Mouse (Mus musculus) E14TG2a.4 (cell line): ENCODE measurements at regions not wholly inside any gene's neighbourhood (a gene's known extent, or its start where the extent isn't known, plus 50 kb on each side); places are given as distances from the start of the nearest gene placed in this dataset.
A peak's percentile ranks its signal among the peaks of the same experiment; 100 is the strongest.

Experiments used
- H3K27me3 ChIP-seq: 2 replicates; pipeline ENCODE4 v1.6.1; 2014; ENCODE audit warnings: low read length, control low read depth; ENCODE audit not compliant: insufficient read depth
- H3K36me3 ChIP-seq: 2 replicates; pipeline ENCODE4 v1.6.1; 2014; ENCODE audit warnings: low read length, control low read depth; ENCODE audit not compliant: insufficient read depth
- H3K4me1 ChIP-seq: replicated peaks from 2 replicates; pipeline ENCODE4 v1.6.1; 2014; ENCODE audit warnings: low read depth, low read length, control low read depth
- H3K4me3 ChIP-seq: replicated peaks from 2 replicates; pipeline ENCODE4 v1.5.1; 2014; ENCODE audit warnings: mild to moderate bottlenecking, low read length
- H3K9me3 ChIP-seq: 2 replicates; pipeline ENCODE4 v1.6.1; 2014; ENCODE audit warnings: low read length, control low read depth
- CTCF ChIP-seq: conservative IDR thresholded peaks from 2 replicates; pipeline ENCODE4 v1.5.1; 2014; ENCODE audit warnings: low read length
- NANOG ChIP-seq: IDR thresholded peaks from 2 replicates; pipeline ENCODE4 v1.6.1; 2014; ENCODE audit warnings: borderline replicate concordance, low read length, mixed read lengths
- POU5F1 ChIP-seq: IDR thresholded peaks from 2 replicates; pipeline ENCODE4 v1.6.1; 2014; ENCODE audit warnings: low read length, borderline replicate concordance

- no peak overlapping the region for H3K4me3 ChIP-seq
- peaks cover 30% of the 10 kb centered on the region for H3K4me1 ChIP-seq
- TF ChIP-seq CTCF = peak; percentile 45
- no peak for TF ChIP-seq NANOG
- peaks cover 8% of the 10 kb centered on the region; the same call in 1 of the 2 replicates for H3K27me3 ChIP-seq
- H3K36me3 ChIP-seq = no peaks in the 10 kb centered on the region
- H3K9me3 ChIP-seq = no peaks in the 10 kb centered on the region
Observed at GRCm38 (mm10) chr12:86614156-86614555, 64.3 kb upstream of the Vash1 start.

- Histone ChIP-seq H3K4me1 (peaks cover 22% of the 10 kb centered on the region), H3K4me3 (no peak overlapping the region), H3K9me3 (no peaks in the 10 kb centered on the region), H3K27me3 (peaks cover 17% of the 10 kb centered on the region), H3K36me3 (no peaks in the 10 kb centered on the region)
- no peak for TF ChIP-seq POU5F1
- TF ChIP-seq CTCF = no peak
- TF ChIP-seq NANOG = no peak
Observed at GRCm38 (mm10) chr12:86616327-86616726, 62.2 kb upstream of the Vash1 start.

DNA sequence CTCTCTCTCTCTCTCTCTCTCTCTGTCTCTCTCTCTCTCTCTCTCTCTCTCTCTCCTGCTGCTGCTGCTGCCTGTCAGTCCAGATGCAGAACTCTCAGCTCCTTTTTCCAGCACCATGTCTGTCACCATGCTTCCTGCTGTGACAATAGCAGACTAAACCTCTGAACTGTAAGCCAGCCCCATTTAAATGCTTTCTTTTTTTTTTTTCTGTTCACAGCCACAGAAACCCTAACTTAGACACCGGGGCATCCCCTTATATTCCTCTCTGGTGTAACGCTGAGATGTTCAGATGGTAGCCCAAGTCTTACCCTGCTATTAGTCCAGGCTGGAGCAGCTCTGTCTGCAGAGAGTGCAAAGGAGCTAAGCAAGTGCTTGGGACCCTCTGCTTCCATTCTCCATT lies 54.3 kb upstream of the Vash1 start:
- no peaks in the 10 kb centered on the region for H3K36me3 ChIP-seq
- TF ChIP-seq POU5F1 (no peak), CTCF (no peak)
- no peaks in the 10 kb centered on the region for H3K9me3 ChIP-seq
- H3K27me3 ChIP-seq = peaks cover 19% of the 10 kb centered on the region
- no peak overlapping the region for H3K4me3 ChIP-seq
- no peaks in the 10 kb centered on the region for H3K4me1 ChIP-seq

- peaks cover 14% of the 10 kb centered on the region; the same call in 1 of the 2 replicates for H3K27me3 ChIP-seq
- TF ChIP-seq NANOG (no peak), CTCF (no peak), POU5F1 (no peak)
- H3K9me3 ChIP-seq = no peaks in the 10 kb centered on the region
- no peaks in the 10 kb centered on the region for H3K36me3 ChIP-seq
- H3K4me1 ChIP-seq = no peaks in the 10 kb centered on the region
- H3K4me3 ChIP-seq = no peak overlapping the region
Observed at GRCm38 (mm10) chr12:86626684-86627083, 51.8 kb upstream of the Vash1 start.

GRCm38 (mm10) chr12:86628050-86628782 lies 50.3 kb upstream of the Vash1 start:
- Histone ChIP-seq H3K4me1 (no peaks in the 10 kb centered on the region), H3K9me3 (no peaks in the 10 kb centered on the region), H3K36me3 (no peaks in the 10 kb centered on the region), H3K4me3 (no peak overlapping the region), H3K27me3 (peaks cover 24% of the 10 kb centered on the region; the same call in 1 of the 2 replicates)
- TF ChIP-seq NANOG = no peak
- TF ChIP-seq CTCF = no peak
- TF ChIP-seq POU5F1 = no peak
